Mouse (Mus musculus) limb, embryonic 14.5 days (tissue): ENCODE results near the gene Pygb. TPM values are rescaled to one million over a fixed set of nuclear protein-coding genes. Genes with fewer than 3 reads are reported as not detected.

Experiments
- ATAC-seq: fragments of 200-750 bp; cut with Nextera tagmentation; 2 replicates; pipeline ENCODE4 v1.8.0; 2017; ENCODE audit warnings: low read depth, moderate number of reproducible peaks, moderate TSS enrichment; ENCODE audit not compliant: low FRiP score
- DNase-seq: peaks from one replicate; pipeline ENCODE4 v3.0.0-alpha.2; 2015; ENCODE audit warnings: low spot score
- H3K27ac ChIP-seq: fragments of 300-500 bp; sonication (generic); replicated peaks from 2 replicates; pipeline ENCODE4 v1.5.1; 2014; ENCODE audit warnings: low read depth, mild to moderate bottlenecking, low read length, moderate library complexity, mixed read lengths
- H3K27me3 ChIP-seq: fragments of 300-500 bp; sonication (generic); 2 replicates; pipeline ENCODE4 v1.6.1; 2014; ENCODE audit warnings: low read length, mixed read lengths; ENCODE audit not compliant: control insufficient read depth, insufficient read depth
- H3K36me3 ChIP-seq: fragments of 300-500 bp; sonication (generic); 2 replicates; pipeline ENCODE4 v1.6.1; 2014; ENCODE audit warnings: mild to moderate bottlenecking, low read length, moderate library complexity, mixed read lengths; ENCODE audit not compliant: control insufficient read depth, insufficient read depth
- H3K4me1 ChIP-seq: fragments of 300-500 bp; sonication (generic); 2 replicates; pipeline ENCODE4 v1.6.1; 2014; ENCODE audit warnings: antibody characterized with exemption, low read length, mixed read lengths; ENCODE audit not compliant: control insufficient read depth, insufficient read depth
- H3K4me2 ChIP-seq: fragments of 300-500 bp; sonication (generic); replicated peaks from 2 replicates; pipeline ENCODE4 v1.6.1; 2014; ENCODE audit warnings: low read depth, mild to moderate bottlenecking, low read length, moderate library complexity; ENCODE audit not compliant: severe bottlenecking
- H3K4me3 ChIP-seq: fragments of 300-500 bp; sonication (generic); replicated peaks from 2 replicates; pipeline ENCODE4 v1.5.1; 2014; ENCODE audit warnings: low read length
- H3K9ac ChIP-seq: fragments of 300-500 bp; sonication (generic); 2 replicates; pipeline ENCODE4 v1.6.1; 2014; ENCODE audit warnings: mild to moderate bottlenecking, low read depth, low read length, moderate library complexity; ENCODE audit not compliant: severe bottlenecking
- H3K9me3 ChIP-seq: fragments of 300-500 bp; sonication (generic); 2 replicates; pipeline ENCODE4 v1.6.1; 2016; ENCODE audit warnings: low read length; ENCODE audit not compliant: control insufficient read depth
- POLR2A ChIP-seq: fragments of 200-500 bp; IDR thresholded peaks from 2 replicates; pipeline ENCODE4 v1.8.0; 2012; ENCODE audit warnings: inconsistent platforms, mild to moderate bottlenecking, moderate library complexity, borderline replicate concordance; ENCODE audit not compliant: insufficient read depth, insufficient read length; ENCODE audit errors: extremely low read depth
- WGBS: fragments of 180-500 bp; shearing (Covaris S2); extraction: QIAGEN DNeasy Blood & Tissue Kit; methylation state at CpG from one replicate; pipeline ENCODE4 v1.1.7; 2014; 5-methylcytosine and 5-hydroxymethylcytosine counted together
- polyA plus RNA-seq, 2 experiments: library from polyadenylated mRNA; depleted of rRNA in 1 of 2; stranded (reverse) in 1 of 2; unstranded in 1 of 2; fragments of >200 nt; fragmentation: Nextera tagmentation in 1 of 2; extraction: Ambion mirVana in 1 of 2; gene quantifications; 2 replicates each; pipeline versions ENCODE4 v1.2.1 to v1.2.3; 2012 to 2014

Gene Pygb
- polyA plus RNA-seq, 2 experiments = 62.3 to 65.2 TPM

GRCm38 (mm10) chr2:150841109-150841508 lies 54.6 kb downstream of the Pygb start:
- no peak for ATAC-seq

GRCm38 (mm10) chr2:150842049-150842461 lies 55.5 kb downstream of the Pygb start:
- Histone ChIP-seq H3K9ac (no peak overlapping the region), H3K9me3 (no peaks in the 10 kb centered on the region), H3K4me3 (no peak overlapping the region), H3K4me1 (no peaks in the 10 kb centered on the region), H3K27ac (no peak overlapping the region), H3K27me3 (no peaks in the 10 kb centered on the region), H3K36me3 (peaks cover 9% of the 10 kb centered on the region), H3K4me2 (no peak overlapping the region)
- no peak for TF ChIP-seq POLR2A
- no peak for ATAC-seq
- no peak for DNase-seq
- WGBS = 66% methylated on average over 7 of the region's 7 CpGs

More at GRCm38 (mm10) chr2:150841109-150841508, 54.6 kb downstream of the Pygb start:
- no peak for DNase-seq
- no peak overlapping the region for H3K4me2 ChIP-seq
- H3K27me3 ChIP-seq = no peaks in the 10 kb centered on the region
- no peak overlapping the region for H3K27ac ChIP-seq
- H3K36me3 ChIP-seq = peaks cover 13% of the 10 kb centered on the region
- H3K4me1 ChIP-seq = no peaks in the 10 kb centered on the region
- no peaks in the 10 kb centered on the region for H3K9me3 ChIP-seq
- no peak overlapping the region for H3K4me3 ChIP-seq
- TF ChIP-seq POLR2A = no peak
- H3K9ac ChIP-seq = no peak overlapping the region
- WGBS = 62% methylated on average over 11 of the region's 11 CpGs

- Histone ChIP-seq H3K27me3 (no peaks in the 10 kb centered on the region), H3K36me3 (0 out of 2 replicates have a peak, but pooled peaks cover 5% of the 10 kb centered on the region), H3K9me3 (no peaks in the 10 kb centered on the region), H3K9ac (no peak overlapping the region), H3K4me3 (no peak overlapping the region), H3K27ac (no peak overlapping the region), H3K4me1 (no peaks in the 10 kb centered on the region), H3K4me2 (no peak overlapping the region)
- WGBS = 78% methylated on average over 1 of the region's 1 CpGs
- no peak for ATAC-seq
- no peak for TF ChIP-seq POLR2A
- DNase-seq = no peak
Measured at GRCm38 (mm10) chr2:150844798-150845197, 58.3 kb downstream of the Pygb start.

- no peak overlapping the region for H3K4me2 ChIP-seq
- H3K9ac ChIP-seq = no peak overlapping the region
- H3K27ac ChIP-seq = no peak overlapping the region
- H3K4me3 ChIP-seq = no peak overlapping the region
- H3K36me3 ChIP-seq = 0 out of 2 replicates have a peak, but pooled peaks cover 5% of the 10 kb centered on the region
- no peak for ATAC-seq
- no peaks in the 10 kb centered on the region for H3K27me3 ChIP-seq
- no peaks in the 10 kb centered on the region for H3K4me1 ChIP-seq
- no peak for DNase-seq
- TF ChIP-seq POLR2A = no peak
- H3K9me3 ChIP-seq = no peaks in the 10 kb centered on the region
- 92% methylated on average over 8 of the region's 8 CpGs for WGBS
Measured at GRCm38 (mm10) chr2:150847436-150847995, 61.0 kb downstream of the Pygb start.

GRCm38 (mm10) chr2:150851251-150851650 lies 64.7 kb downstream of the Pygb start:
- no peaks in the 10 kb centered on the region for H3K27me3 ChIP-seq
- H3K4me3 ChIP-seq = no peak overlapping the region
- no peak overlapping the region for H3K27ac ChIP-seq
- H3K4me1 ChIP-seq = no peaks in the 10 kb centered on the region
- no peaks in the 10 kb centered on the region for H3K9me3 ChIP-seq
- TF ChIP-seq POLR2A = no peak
- 0 out of 2 replicates have a peak, but pooled peaks cover 2% of the 10 kb centered on the region for H3K36me3 ChIP-seq
- 72% methylated on average over 9 of the region's 9 CpGs for WGBS
- H3K4me2 ChIP-seq = no peak overlapping the region
- DNase-seq = no peak
- no peak for ATAC-seq
- no peak overlapping the region for H3K9ac ChIP-seq
